Mouse (Mus musculus) WW6 (cell line): ENCODE results near the gene Serinc1.
"Not testable (repeated sequence)": the region's sequence is repeated elsewhere in the genome, so short reads cannot be mapped to it uniquely, and the experiment has no call there.

ENCODE experiments used
- DNase-seq: peaks from one replicate; pipeline ENCODE4 v3.0.0-alpha.2; 2013; ENCODE audit warnings: low read depth, low spot score

Serinc1 gene

GRCm38 (mm10) chr10:57532218-57533101 is at the start of gene Serinc1:
Gene Serinc1, minus strand, starts transcription at chr10:57532530.
- peak; percentile 90 for DNase-seq

- DNase-seq: no peak
These were observed 44.4 kb upstream of the Serinc1 start for GRCm38 (mm10) chr10:57576721-57577120.

DNA sequence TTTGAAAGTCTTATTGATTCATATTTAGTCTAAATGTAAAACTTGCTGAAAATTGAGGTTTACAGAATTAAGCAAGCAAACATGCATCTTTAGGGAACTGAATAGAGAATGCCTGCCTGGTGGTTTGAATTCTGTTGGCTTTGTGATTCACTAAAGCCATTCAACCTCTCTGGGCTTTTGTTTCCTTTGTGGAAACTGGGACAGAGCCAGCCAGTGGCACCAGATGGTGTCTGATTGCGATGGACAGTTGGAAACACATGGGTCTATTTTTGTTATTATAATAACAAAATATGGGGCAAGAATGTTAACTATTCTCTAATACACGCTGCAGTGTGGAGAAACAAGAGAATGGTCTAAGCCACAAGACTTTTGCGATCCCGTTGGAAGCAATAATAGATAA is 39.8 kb upstream of the Serinc1 start:
- no peak for DNase-seq

GRCm38 (mm10) chr10:57571211-57571730 is 38.9 kb upstream of the Serinc1 start:
- DNase-seq: peak; percentile 22

GRCm38 (mm10) chr10:57569023-57569931 is 36.9 kb upstream of the Serinc1 start:
- DNase-seq: no peak

DNA sequence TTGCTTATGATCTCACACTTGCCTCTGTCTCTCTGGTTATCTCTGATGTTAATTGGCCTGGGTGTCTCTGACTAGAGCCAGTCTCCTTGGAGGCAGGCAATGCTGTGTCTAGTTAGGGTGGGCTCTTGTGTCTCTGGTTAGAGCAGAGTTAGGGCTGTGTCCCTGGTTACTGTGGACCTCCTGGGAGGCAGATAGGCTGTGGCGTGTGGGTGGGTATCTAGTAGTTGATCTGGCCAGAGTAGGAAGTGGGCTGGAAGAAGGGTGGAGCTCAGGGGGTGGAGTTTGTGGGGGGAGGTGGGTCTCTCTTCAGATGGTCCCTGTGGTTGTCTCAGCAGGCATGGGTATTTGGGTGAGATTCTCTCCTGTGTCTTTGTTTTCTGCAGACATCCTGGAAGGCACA is 33.9 kb upstream of the Serinc1 start:
- no peak for DNase-seq

DNA sequence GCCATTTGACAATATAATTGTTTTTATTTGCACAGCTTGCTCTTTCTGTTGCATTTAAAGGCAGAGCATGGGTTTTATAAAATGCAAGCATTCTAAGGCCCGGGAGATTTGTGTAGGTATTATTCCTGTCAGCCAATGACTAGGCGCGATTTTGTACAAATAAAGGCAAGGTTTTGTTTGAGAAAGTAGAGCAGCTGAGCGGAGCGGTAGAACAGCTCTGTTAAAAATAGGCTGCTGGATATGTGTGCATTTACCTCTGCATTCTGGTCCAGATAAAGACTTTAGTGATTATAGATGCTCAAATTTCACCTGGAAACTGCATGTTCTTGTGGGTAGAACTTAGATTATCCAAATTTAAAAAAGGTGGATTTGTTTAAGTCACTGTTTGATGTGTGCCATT is 25.3 kb upstream of the Serinc1 start:
- no peak for DNase-seq

DNA sequence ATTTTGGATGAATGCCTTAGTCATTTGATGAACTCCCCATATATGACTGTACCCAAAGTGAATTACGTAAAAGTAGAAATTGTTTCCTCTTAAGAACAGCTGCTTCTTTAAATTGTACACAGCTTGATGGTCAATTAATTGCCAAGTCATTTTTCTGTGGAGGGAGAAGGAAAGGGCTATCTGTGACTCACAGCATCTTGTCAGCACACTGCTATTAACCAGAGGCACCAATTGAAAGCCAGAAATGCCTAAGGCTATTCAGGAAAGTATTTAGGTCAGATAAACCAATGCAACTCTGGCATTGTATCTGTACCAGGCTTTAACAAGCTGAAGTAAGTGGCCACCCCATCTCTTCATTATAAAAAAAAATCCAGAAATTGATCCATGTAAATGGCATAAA is 21.4 kb upstream of the Serinc1 start:
- DNase-seq: no peak

DNA sequence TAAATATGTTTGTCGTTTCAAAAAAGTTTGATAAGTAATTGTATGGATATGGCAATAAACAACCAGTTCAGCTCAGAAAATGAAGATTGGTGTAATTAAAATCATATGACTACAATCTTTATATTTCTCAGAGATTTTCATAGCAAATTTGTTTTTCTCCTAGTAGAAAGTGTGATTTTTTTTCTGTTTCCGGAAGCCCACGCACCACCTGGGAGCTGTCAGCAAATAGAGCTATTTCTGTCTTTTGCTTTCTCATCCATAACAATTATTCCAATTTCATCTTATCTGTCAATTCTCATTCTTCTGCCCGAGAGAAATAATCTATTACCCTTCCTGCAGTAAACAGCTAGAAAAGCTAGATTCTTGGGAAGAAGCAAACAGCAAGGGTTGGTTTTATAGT is 17.3 kb upstream of the Serinc1 start:
- DNase-seq: no peak

DNA sequence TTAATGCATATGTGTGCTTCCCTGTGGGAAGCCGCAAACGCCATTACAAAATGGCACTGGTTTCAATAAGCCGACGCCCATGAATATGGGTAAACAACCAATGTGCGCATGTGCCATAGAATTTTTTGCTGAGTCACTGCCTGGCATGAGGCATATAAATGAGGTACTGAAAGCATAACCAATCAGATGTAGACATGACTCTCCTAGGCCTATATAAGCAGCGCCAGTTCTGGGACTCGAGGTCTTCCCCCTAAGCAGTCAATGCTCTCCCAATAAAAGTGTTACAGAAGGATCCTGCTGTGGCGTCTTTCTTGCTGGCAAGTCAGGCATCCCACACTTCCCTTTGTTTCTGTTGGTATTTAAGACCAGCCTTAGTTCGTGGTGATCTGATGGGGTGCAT is 11.6 kb upstream of the Serinc1 start:
- not testable (repeated sequence) for DNase-seq

GRCm38 (mm10) chr10:57531616-57532217 is 613 bp downstream of the Serinc1 start:
- DNase-seq: no peak

- no peak for DNase-seq
These were observed 1.3 kb downstream of the Serinc1 start for GRCm38 (mm10) chr10:57531076-57531475.

DNA sequence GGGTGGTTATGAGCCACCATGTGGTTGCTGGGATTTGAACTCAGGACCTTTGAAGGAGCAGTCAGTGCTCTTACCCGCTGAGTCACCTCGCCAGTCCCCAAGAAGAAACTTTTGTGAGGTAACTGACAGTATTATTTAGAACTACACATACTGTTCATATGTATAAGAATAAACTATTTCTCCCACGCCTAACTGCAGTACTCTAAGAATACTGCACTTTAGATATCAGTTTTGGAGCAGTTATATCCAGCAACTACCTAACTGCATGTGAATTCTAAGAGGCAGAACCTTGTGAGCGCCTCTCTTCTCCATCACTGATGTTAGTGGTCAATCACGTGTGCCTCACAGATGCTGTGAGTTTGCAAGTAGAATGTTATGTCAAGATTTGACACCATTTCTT is 5.9 kb downstream of the Serinc1 start:
- DNase-seq: no peak

GRCm38 (mm10) chr10:57515278-57515677 is 17.1 kb downstream of the Serinc1 start:
- no peak for DNase-seq

- DNase-seq: no peak
These were observed 17.7 kb downstream of the Serinc1 start for GRCm38 (mm10) chr10:57514616-57515015.

- DNase-seq: no peak
These were observed 32.7 kb downstream of the Serinc1 start for GRCm38 (mm10) chr10:57499414-57500156.

DNA sequence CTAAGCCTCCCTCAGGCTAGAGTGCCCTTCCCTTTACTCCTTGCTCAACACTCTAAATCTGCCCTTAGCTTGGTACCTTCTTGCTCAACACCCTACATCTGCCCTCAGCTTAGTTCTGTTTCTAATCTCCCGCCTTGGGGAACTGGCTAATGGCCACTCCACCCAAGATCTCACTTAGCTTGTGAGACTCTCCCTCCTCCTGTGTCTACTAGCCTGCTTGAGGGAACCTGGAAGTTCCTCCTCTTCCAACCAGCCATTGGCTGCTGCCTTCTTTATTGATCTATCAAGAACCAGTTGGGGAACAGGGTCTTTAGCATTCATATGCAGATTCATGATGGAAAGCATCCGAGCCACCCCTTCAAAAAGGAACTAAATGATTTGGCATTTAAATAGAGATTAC is 40.3 kb downstream of the Serinc1 start:
- peak; percentile 47 for DNase-seq

DNA sequence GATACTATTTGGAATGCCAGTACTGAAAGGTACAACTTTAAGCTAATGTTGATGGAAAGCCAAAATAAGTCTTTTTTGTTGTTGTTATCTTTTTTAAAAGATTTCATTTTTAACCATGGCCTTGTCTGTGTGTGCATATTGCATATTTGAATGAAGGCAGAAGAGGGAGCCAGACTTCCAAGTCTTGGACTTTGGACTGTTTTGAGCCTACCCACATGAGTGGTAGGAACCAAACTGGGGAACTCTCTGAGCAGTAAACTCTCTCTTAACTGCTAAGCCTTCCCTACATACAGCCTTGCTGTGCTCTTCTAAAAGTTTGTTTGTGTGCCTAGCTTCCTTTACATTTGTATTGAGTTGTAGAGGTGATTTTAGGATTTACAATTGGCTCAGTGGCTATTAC is 43.7 kb downstream of the Serinc1 start:
- DNase-seq: no peak

DNA sequence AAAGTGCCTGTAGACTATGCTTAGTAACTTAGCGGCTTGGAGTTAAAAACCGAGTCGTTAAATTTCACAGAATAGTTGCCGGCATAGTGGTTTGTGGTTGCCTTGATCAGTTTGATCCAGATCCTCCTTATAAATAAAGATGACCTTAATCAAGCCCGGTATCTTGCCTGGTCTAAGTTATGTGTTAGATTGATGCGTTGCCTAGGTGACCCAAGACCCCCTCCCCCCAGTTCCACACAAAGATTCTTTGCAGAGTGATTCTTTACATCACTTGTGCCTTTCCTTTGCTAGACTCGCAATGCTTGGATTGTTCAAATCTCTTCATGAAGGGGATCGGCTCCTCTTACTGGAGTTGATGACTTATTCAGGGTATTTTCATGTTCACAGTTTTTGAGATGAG is 45.1 kb downstream of the Serinc1 start:
- no peak for DNase-seq

DNA sequence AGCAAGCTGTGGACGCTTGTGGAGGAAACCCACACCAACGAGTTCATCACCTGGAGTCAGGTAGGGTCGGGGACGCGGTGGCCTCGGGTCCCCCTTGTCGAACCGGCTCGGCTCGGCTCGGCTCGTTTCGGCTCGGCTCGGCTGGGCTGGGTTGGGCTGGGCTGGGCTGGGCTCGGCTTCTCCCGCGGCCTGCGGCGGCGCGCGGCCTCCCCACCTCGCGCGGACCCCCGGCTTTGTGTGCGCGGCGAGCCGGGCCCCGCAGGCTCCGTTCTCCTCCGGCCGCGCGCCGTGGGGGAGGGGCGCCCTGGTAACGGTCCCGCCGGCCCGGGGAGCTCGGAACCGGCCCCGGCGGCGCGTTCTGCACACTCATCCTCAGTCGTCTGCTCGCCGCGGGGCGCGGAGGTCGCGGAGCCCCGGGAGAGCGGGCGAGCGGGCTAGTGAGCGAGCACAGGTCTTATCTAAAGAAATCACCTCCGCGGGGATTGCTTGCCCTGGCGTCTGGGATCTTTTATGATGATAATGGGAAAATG is 45.7 kb downstream of the Serinc1 start:
- no peak for DNase-seq
